Mouse (Mus musculus) C2C12 (cell line): ENCODE data around the gene Lmo1.

Source experiments
- CEBPB ChIP-seq: IDR thresholded peaks from one replicate; pipeline ENCODE4 v1.6.1; 2011; ENCODE audit warnings: low read depth, mild to moderate bottlenecking, control low read depth, moderate library complexity
- CTCF ChIP-seq: IDR thresholded peaks from one replicate; pipeline ENCODE4 v1.5.1; 2011; ENCODE audit not compliant: control insufficient read depth, insufficient read depth, insufficient read length
- MAX ChIP-seq: IDR thresholded peaks from one replicate; pipeline ENCODE4 v1.6.1; 2011; ENCODE audit warnings: mild to moderate bottlenecking, control low read depth
- MYOD1 ChIP-seq: IDR thresholded peaks from one replicate; pipeline ENCODE4 v1.6.1; 2011; ENCODE audit warnings: low read depth; ENCODE audit not compliant: control insufficient read depth, insufficient read length
- MYOG ChIP-seq: IDR thresholded peaks from one replicate; pipeline ENCODE4 v1.6.1; 2011; ENCODE audit not compliant: control insufficient read depth, insufficient read length; ENCODE audit errors: extremely low read depth
- USF1 ChIP-seq: IDR thresholded peaks from one replicate; pipeline ENCODE4 v1.6.1; 2011; ENCODE audit warnings: low read depth, mild to moderate bottlenecking, control low read depth, moderate library complexity

DNA sequence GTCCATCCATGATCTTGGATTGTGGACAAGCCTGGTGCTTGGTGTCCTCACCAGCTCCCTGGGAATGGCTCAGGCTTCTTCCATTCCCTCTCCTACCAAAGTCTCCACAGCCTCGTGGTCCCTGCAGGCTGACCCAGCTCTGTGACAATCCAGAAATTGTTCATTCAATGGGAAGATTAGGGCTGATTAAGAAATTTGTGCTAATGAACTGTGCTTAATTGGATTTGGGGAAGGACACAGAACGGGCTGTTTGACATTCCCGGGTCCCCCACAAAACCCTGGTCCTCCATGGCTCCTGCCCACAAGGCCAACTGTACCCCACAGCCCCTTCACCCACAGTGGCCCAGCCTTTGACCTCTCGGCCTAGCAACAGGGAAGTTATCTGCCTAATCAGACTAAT is 32.8 kb upstream of the Lmo1 start:
- TF ChIP-seq CEBPB (no peak), CTCF (no peak), USF1 (no peak), MAX (no peak), MYOD1 (no peak), MYOG (no peak)
